Mouse (Mus musculus) ES-E14 (cell line): Measurements from ENCODE around the gene Ppm1h.

Source experiments
- HCFC1 ChIP-seq: IDR thresholded peaks from 2 replicates; pipeline ENCODE4 v1.6.1; 2012; ENCODE audit warnings: low read length, inconsistent platforms, borderline replicate concordance; ENCODE audit not compliant: insufficient read depth
- MAFK ChIP-seq: IDR thresholded peaks from 2 replicates; pipeline ENCODE4 v1.6.1; 2014; ENCODE audit warnings: mild to moderate bottlenecking, low read depth, low read length, inconsistent platforms; ENCODE audit not compliant: insufficient read depth
- ZC3H11A ChIP-seq: IDR thresholded peaks from 2 replicates; pipeline ENCODE4 v1.6.1; 2012; ENCODE audit warnings: low read depth, mild to moderate bottlenecking, inconsistent platforms, low read length, borderline replicate concordance

- no peak for TF ChIP-seq HCFC1
- no peak for TF ChIP-seq ZC3H11A
- no peak for TF ChIP-seq MAFK
Measured at GRCm38 (mm10) chr10:122679437-122680045, 979 bp downstream of the Ppm1h start.
